Mouse (Mus musculus) liver, adult 2 months (tissue): ENCODE results near the gene Wdr83os. TPM values are rescaled to one million over a fixed set of nuclear protein-coding genes. Genes with fewer than 3 reads are reported as not detected.

ENCODE experiments used
- DNase-seq: peaks from one replicate; pipeline ENCODE4 v3.0.0-alpha.2; 2011; ENCODE audit warnings: low read depth, low spot score; ENCODE audit errors: extremely low read depth
- H3K27ac ChIP-seq: fragments of 200-500 bp; replicated peaks from 2 replicates; pipeline ENCODE4 v1.5.1; 2012; ENCODE audit warnings: low read depth, mild to moderate bottlenecking, control low read depth, inconsistent platforms, low read length; ENCODE audit not compliant: insufficient read depth
- H3K27me3 ChIP-seq: fragments of 200-500 bp; 2 replicates; pipeline ENCODE4 v1.6.1; 2012; ENCODE audit warnings: mild to moderate bottlenecking, moderate library complexity, low read length, inconsistent platforms; ENCODE audit not compliant: control insufficient read depth, insufficient read depth
- H3K36me3 ChIP-seq: fragments of 200-500 bp; 2 replicates; pipeline ENCODE4 v1.6.1; 2012; ENCODE audit warnings: low read length, inconsistent platforms; ENCODE audit not compliant: control insufficient read depth, insufficient read depth
- H3K4me1 ChIP-seq: fragments of 200-500 bp; 2 replicates; pipeline ENCODE4 v1.6.1; 2011; ENCODE audit warnings: low read length; ENCODE audit not compliant: control insufficient read depth, insufficient read depth
- H3K4me3 ChIP-seq: fragments of 200-500 bp; 2 replicates; pipeline ENCODE4 v1.5.1; 2011; ENCODE audit warnings: low read depth, mild to moderate bottlenecking, control low read depth, low read length, moderate library complexity; ENCODE audit not compliant: insufficient read depth
- H3K79me2 ChIP-seq: fragments of 200-500 bp; 2 replicates; pipeline ENCODE4 v1.6.1; 2012; ENCODE audit warnings: inconsistent platforms, mild to moderate bottlenecking, low read length, moderate library complexity; ENCODE audit not compliant: control insufficient read depth, insufficient read depth
- H3K9ac ChIP-seq: fragments of 200-500 bp; 2 replicates; pipeline ENCODE4 v1.6.1; 2012; ENCODE audit warnings: low read depth, mild to moderate bottlenecking, control low read depth, inconsistent platforms, low read length
- CTCF ChIP-seq: fragments of 200-500 bp; IDR thresholded peaks from 2 replicates; pipeline ENCODE4 v1.5.1; 2011; ENCODE audit warnings: low read depth, low read length, control low read depth
- POLR2A ChIP-seq: fragments of 200-500 bp; IDR thresholded peaks from 2 replicates; pipeline ENCODE4 v1.6.1; 2011; ENCODE audit warnings: low read length, control low read depth; ENCODE audit not compliant: insufficient read depth; ENCODE audit errors: extremely low read depth
- WGBS: fragments of 180-500 bp; shearing (Covaris S2); methylation state at CpG from one replicate; pipeline ENCODE4 v1.1.7; 2018; 5-methylcytosine and 5-hydroxymethylcytosine counted together
- polyA plus RNA-seq: library from polyadenylated mRNA; depleted of rRNA; stranded (reverse); fragments of >200 nt; gene quantifications from 2 replicates; pipeline ENCODE4 v1.2.3, GENCODE M21; 2012
- total RNA-seq: library from RNA; depleted of rRNA; stranded (reverse); fragments of >200 nt; gene quantifications from 2 replicates; pipeline ENCODE4 v1.2.3, GENCODE M21; 2014

Gene Wdr83os
- total and polyA plus RNA-seq, 2 experiments: 26.3 to 126 TPM

DNA sequence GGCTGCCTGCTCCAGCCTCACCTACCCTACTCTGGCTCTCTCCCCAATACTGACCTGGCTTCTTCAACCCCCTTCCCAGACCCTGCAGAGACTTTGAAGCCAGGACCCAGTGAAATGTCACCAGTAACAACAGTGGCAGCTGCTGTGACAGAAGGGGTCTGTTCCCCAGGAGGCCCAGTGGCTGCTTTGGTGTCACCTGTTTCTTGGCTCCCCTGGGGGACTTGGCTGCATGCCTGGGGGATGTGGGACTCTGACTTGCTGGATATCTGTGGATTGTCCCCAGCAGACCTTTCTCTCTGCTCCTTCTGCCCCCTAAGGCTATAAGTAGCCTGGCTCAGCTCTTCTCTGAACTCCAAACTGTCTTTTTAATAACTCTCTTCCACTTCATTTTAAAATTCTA lies 12.6 kb upstream of the Wdr83os start, which contains the start of gene Gm5741:
Gene Gm5741, minus strand, starts transcription at position 1 of the 400 bp plus-strand sequence.
- no peak for DNase-seq
- TF ChIP-seq POLR2A: 0 out of 2 replicates have a peak, but pooled peaks have one; percentile 8
- no peak for TF ChIP-seq CTCF
- Histone ChIP-seq H3K79me2 (peaks cover 5% of the 10 kb centered on the region; the same call in 1 of the 2 replicates), H3K4me3 (no peak within 1 kb of the TSS), H3K4me1 (peaks cover 20% of the 10 kb centered on the region), H3K36me3 (no peaks in the 10 kb centered on the region), H3K9ac (no peak within 1 kb of the TSS), H3K27me3 (no peaks in the 10 kb centered on the region), H3K27ac (no peak within 1 kb of the TSS)

DNA sequence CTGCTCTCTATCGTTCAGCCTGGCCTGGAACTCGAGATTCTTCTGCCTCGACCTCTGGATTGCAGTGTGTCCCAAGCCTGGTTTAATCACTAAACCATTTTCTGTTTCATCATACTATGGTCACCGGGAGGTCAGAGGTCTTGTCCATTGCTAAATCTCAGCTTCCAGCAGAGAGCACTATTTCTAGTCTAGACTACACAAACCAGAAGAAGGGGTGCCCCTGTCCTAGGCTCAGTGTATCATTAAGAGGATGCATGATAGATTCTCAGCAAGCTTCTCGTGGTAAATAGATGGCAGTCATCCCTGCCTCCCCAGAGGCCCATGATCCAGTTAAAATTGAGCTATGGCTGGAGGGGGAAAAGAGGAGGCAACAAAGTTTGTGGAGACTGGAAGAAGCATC lies 9.5 kb upstream of the Wdr83os start:
- peaks cover 7% of the 10 kb centered on the region for H3K4me1 ChIP-seq
- WGBS: 27% methylated on average over 5 of the region's 5 CpGs
- peaks cover 9% of the 10 kb centered on the region; the same call in 1 of the 2 replicates for H3K79me2 ChIP-seq
- H3K9ac ChIP-seq: no peak overlapping the region; the same call in 1 of the 2 replicates
- DNase-seq: peak; percentile 96
- H3K36me3 ChIP-seq: no peaks in the 10 kb centered on the region; the same call in 1 of the 2 replicates
- TF ChIP-seq CTCF: no peak
- TF ChIP-seq POLR2A: 0 out of 2 replicates have a peak, but pooled peaks have one; percentile 5
- peak overlapping the region; percentile 99 for H3K27ac ChIP-seq
- no peaks in the 10 kb centered on the region for H3K27me3 ChIP-seq
- peak overlapping the region; percentile 97; the same call in 1 of the 2 replicates for H3K4me3 ChIP-seq

DNA sequence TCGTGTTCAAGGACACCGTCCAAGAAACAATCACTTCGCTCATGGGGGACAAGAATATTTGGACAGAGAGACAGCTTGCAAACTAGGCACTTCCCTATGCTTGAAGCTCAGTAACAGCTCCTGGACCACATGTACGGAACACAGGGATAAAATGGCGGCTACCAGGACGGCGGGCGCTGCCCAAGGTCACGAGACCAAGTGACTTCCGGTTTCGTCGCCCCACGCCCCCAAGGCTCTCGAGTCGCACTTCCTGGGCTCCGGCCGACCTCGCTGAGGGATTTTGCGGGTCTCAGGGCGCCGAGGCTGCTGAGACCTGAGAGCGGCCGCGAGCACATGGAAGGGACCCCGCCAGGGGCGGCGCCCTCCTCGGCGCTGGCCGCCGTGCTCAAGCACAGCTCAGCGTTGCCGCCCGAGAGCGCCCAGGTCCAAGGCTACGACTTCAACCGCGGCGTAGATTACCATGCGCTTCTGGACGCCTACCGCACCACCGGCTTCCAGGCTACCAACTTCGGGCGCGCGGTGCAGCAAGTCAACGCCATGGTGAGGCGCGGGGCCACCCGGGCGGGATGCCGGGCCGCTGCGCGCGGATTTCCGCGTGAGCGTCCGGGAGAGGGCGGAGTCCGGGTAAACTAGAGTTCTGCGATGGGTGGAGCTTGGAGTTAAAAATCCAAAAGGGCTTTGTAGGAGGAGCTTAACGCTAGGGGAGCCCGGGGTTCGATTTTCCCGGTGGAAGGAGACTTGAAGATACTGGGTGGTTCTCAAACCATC lies 8.8 kb upstream of the Wdr83os start, which contains the start of gene Dhps:
Gene Dhps, plus strand, starts transcription at position 244 of the 768 bp plus-strand sequence.
- Histone ChIP-seq H3K27ac (peak within 1 kb of the TSS; percentile 99), H3K36me3 (peaks cover under 1% of the 10 kb centered on the region; the same call in 1 of the 2 replicates), H3K4me1 (peaks cover 5% of the 10 kb centered on the region), H3K79me2 (peaks cover 9% of the 10 kb centered on the region; the same call in 1 of the 2 replicates), H3K9ac (peak within 1 kb of the TSS; percentile 98), H3K27me3 (no peaks in the 10 kb centered on the region), H3K4me3 (peak within 1 kb of the TSS; percentile 97)
- TF ChIP-seq POLR2A (peak; percentile 77; the same call in 1 of the 2 replicates), CTCF (no peak)
- WGBS: 1% methylated on average over 67 of the region's 68 CpGs
- DNase-seq: peak; percentile 83

DNA sequence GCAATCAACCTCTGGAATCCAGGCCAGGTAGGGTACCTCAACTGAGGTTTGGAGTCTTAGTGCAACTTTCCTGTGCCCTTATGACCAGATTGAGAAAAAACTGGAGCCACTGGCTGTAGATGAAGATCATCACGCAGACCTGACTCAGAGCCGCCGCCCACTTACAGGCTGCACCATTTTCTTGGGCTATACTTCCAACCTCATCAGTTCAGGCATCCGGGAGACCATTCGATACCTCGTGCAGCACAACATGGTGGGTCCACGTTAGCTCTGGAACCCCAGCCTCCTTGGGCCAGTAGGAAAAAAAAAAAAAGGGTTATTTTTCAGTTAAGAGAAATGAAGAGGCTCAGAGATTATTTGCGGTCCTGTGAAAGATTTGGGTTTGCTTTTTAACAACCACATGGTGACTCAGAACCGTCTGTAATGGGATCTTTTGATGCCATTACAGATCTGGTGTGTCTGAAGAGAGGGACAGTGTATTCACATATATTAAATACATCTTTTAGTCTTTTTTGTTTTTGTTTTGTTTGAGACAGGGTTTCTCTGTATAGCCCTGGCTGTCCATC lies 8.1 kb upstream of the Wdr83os start:
- H3K4me1 ChIP-seq: peaks cover 5% of the 10 kb centered on the region
- peaks cover 9% of the 10 kb centered on the region; the same call in 1 of the 2 replicates for H3K79me2 ChIP-seq
- peak overlapping the region; percentile 97 for H3K4me3 ChIP-seq
- H3K27ac ChIP-seq: peak overlapping the region; percentile 51
- no peaks in the 10 kb centered on the region for H3K27me3 ChIP-seq
- peaks cover 2% of the 10 kb centered on the region; the same call in 1 of the 2 replicates for H3K36me3 ChIP-seq
- H3K9ac ChIP-seq: peak overlapping the region; percentile 60
- 29% methylated on average over 9 of the region's 9 CpGs for WGBS
- TF ChIP-seq POLR2A (no peak), CTCF (no peak)
- DNase-seq: no peak

DNA sequence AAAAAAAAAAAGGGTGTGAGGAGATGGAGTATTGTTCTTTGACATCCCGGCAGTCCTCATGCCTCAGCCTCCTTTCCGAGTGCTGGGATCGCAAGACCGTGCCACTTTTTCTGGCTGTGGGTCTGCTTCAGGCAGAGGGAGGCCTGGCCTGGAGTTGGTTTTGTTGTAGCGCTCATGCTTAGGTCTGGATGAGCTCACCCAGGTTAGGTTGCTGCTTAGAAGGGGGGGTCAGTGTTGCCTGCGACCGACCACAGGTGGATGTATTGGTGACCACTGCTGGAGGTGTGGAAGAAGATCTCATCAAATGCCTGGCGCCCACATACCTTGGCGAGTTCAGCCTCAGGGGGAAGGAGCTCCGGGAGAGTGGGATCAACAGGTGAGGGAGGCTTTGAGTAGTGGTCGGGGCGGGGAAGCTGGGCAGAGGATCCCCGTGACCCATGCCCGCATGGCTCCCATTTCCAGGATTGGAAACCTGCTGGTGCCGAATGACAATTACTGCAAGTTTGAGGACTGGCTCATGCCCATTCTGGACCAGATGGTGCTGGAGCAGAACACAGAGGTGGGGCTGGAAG lies 7.4 kb upstream of the Wdr83os start:
- Histone ChIP-seq H3K4me3 (no peak overlapping the region), H3K27ac (no peak overlapping the region)
- 93% methylated on average over 15 of the region's 15 CpGs for WGBS

More for the DNA sequence above, 7.4 kb upstream of the Wdr83os start:
- TF ChIP-seq POLR2A (no peak), CTCF (no peak)
- Histone ChIP-seq H3K4me1 (peaks cover 5% of the 10 kb centered on the region), H3K36me3 (peaks cover 2% of the 10 kb centered on the region; the same call in 1 of the 2 replicates), H3K79me2 (peaks cover 9% of the 10 kb centered on the region; the same call in 1 of the 2 replicates), H3K9ac (no peak overlapping the region), H3K27me3 (no peaks in the 10 kb centered on the region)
- DNase-seq: no peak
